Mouse (Mus musculus) embryo, embryonic 9.5 days (tissue): ENCODE results near the gene Cend1.

Experiments used
- DNase-seq: peaks from one replicate; pipeline ENCODE4 v3.0.0-alpha.2; 2017; ENCODE audit errors: extremely low spot score

Cend1 gene

DNA sequence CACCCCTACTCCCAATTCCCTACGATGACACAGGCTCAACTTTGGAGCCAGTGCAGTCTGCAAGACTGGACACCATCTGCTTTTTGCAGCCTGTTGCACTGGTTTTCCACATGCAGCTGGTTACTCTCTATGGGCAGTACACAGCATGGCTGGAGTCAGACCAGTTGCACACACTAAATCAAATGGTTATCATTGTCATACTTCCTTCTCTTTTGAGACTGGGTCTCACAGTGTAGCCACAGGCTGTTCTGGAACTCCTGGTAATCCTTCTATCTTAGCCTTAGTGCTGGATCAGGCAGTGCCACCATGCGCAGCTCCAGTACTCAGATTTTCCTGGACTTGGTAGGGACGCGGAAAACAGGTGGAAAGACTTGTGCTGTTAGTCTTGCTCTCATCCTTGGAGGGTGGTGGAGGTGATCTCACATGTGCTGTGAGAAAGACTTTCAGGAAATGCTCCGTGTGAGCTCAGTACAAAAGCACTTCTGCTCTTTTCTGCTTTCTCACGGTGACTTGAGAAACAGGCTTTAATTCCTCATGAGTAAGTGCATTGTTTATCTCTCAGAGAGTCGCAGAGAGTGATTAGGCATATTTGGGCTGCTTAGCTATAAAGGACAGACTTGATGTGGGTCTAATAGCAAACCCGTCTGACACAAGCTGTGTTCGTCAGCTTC lies 36.6 kb downstream of the Cend1 start:
- DNase-seq: no peak

GRCm38 (mm10) chr7:141391625-141392551 lies 37.4 kb downstream of the Cend1 start, which contains the start of gene Taldo1:
Gene Taldo1 (plus strand): TSS chr7:141392199.
- peak; percentile 96 for DNase-seq

DNA sequence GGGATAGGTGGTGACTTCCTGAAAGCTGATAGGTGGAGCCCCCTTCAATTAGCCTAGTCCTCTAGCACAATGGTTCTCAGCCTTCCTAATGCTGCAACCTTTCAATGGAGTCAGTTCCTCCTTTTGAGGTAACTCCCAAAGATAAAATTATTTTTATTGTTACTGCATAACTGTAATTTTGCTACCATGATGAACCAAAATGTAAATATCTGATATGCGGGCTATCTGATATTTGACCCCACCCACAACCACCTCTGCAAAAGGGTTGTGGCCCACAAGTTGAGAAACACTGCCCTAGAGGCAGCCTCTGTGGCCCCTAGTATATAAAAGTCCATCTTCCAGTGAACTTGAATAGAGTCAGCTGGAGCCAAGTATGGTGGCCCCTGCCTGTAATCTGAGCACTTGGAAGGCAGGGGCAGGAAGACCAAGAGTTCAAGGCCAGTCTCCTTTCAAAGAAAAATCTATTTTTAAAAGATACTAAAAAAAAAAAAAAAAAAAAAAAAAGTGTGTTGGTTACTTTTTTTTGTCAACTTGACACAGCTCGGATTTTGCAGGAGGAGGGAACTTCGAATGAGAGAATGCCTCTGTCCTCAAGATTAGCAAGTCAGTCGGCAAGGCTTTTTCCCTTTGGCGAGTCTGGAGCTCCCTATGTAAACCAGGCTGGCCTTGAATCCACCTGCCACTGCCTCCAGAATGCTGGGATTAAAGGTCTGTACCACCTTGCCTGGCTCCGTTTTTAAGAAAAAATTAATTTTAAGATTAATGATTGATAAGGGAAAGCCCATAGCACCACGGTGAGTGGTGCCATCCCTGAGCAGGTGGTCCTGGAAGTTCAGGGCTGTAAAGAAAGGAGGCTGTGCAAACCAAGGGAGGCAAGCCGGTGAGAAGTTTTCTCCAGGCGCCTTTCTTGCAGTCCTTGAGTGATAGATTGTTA lies 38.7 kb downstream of the Cend1 start:
- no peak for DNase-seq

GRCm38 (mm10) chr7:141388487-141389109 lies 40.7 kb downstream of the Cend1 start:
- no peak for DNase-seq

- DNase-seq: no peak
Observed at GRCm38 (mm10) chr7:141387807-141388486, 41.3 kb downstream of the Cend1 start.

GRCm38 (mm10) chr7:141381068-141381835 lies 48.0 kb downstream of the Cend1 start:
- DNase-seq: no peak

GRCm38 (mm10) chr7:141379584-141379983 lies 49.7 kb downstream of the Cend1 start:
- DNase-seq: no peak
